Mouse (Mus musculus): ENCODE measurements around the gene Slc26a3. TPM values are rescaled to one million over a fixed set of nuclear protein-coding genes. Genes with fewer than 3 reads are reported as not detected.
A peak's percentile ranks its signal among the peaks of the same experiment; 100 is the strongest.

Slc26a3 gene
- total and polyA plus RNA-seq, 2 experiments from 2014 or later: 0.05 TPM; not detected in 1

GRCm38 (mm10) chr12:31521371-31521770 is 130.7 kb downstream of the Slc26a3 start:
- Histone ChIP-seq H3K9ac (replicated peaks; ENCODE audit: low read length) (no peak overlapping the region), H3K4me1 (ENCODE audit: insufficient read depth, low read length) (no peaks in the 10 kb centered on the region), H3K4me3 (ENCODE audit: low read length) (no peak overlapping the region), H3K27ac (no peak overlapping the region), H3K27me3 (ENCODE audit: insufficient read depth, low read length) (no peaks in the 10 kb centered on the region), H3K36me3 (ENCODE audit: insufficient read depth, low read length) (no peaks in the 10 kb centered on the region), H3K4me2 (ENCODE audit: low read depth, low read length) (no peak overlapping the region), H3K9me3 (ENCODE audit: low read length) (no peaks in the 10 kb centered on the region)
- no peak for DNase-seq (ENCODE audit: low spot score)
- ATAC-seq: 0 out of 2 replicates have a peak, but pooled peaks have one; percentile 62
- no peak for TF ChIP-seq CTCF (IDR thresholded peaks at IDR 0.05; ENCODE audit: low read depth)
- 46% methylated on average over 3 of the region's 3 CpGs for WGBS

Other genes starting within 250 kb of the Slc26a3 start
- gene Gm6993, start 150.1 kb upstream of the Slc26a3 start, total RNA-seq (2014; rRNA removed): not detected in 2 replicates
- gene Gm6993, start 150.1 kb upstream of the Slc26a3 start, polyA plus RNA-seq (2015; fragmentation: Nextera tagmentation; extraction: Ambion mirVana): not detected in 2 replicates
- 30.9 and 36.0 TPM in 2 replicates for gene Lamb1, start 125.6 kb upstream of the Slc26a3 start, total RNA-seq (2014; rRNA removed)
- gene Lamb1, start 125.6 kb upstream of the Slc26a3 start, polyA plus RNA-seq (2015; fragmentation: Nextera tagmentation; extraction: Ambion mirVana): 11.7 and 12.1 TPM in 2 replicates
- 28.4 and 39.5 TPM in 2 replicates for gene Dld, start 39.4 kb upstream of the Slc26a3 start, total RNA-seq (2014; rRNA removed)
- gene Dld, start 39.4 kb upstream of the Slc26a3 start, polyA plus RNA-seq (2015; fragmentation: Nextera tagmentation; extraction: Ambion mirVana): 128 and 138 TPM in 2 replicates
- gene Cbll1, start 108.7 kb downstream of the Slc26a3 start, total RNA-seq (2014; rRNA removed): 16.3 and 18.2 TPM in 2 replicates
- 11.9 and 14.5 TPM in 2 replicates for gene Cbll1, start 108.7 kb downstream of the Slc26a3 start, polyA plus RNA-seq (2015; fragmentation: Nextera tagmentation; extraction: Ambion mirVana)
- gene Slc26a4, start 169.1 kb downstream of the Slc26a3 start, total RNA-seq (2014; rRNA removed): not detected in 2 replicates
- gene Slc26a4, start 169.1 kb downstream of the Slc26a3 start, polyA plus RNA-seq (2015; fragmentation: Nextera tagmentation; extraction: Ambion mirVana): 0.04 and 0.09 TPM in 2 replicates
- gene Bcap29, start 243.8 kb downstream of the Slc26a3 start, total RNA-seq (2014; rRNA removed): 5.1 and 9.6 TPM in 2 replicates
- gene Bcap29, start 243.8 kb downstream of the Slc26a3 start, polyA plus RNA-seq (2015; fragmentation: Nextera tagmentation; extraction: Ambion mirVana): 38.2 and 39.1 TPM in 2 replicates

Data from hindbrain, postnatal 0 days (tissue).